10 mouse cellular contexts compared by ENCODE assay signal in genomic region chr17:8525971-8526740, GRCm38 (mm10). TPM values are rescaled to one million over a fixed set of nuclear protein-coding genes. Genes with fewer than 3 reads are reported as not detected.
DNase-seq lines count a peak whose midpoint lies in the region; ATAC-seq and TF ChIP-seq lines count a peak whose summit lies in the region.
"Had no signal": no experiment of that assay in that cellular context is flagged by ENCODE, and none has a peak within 500 bp of the region (broad histone marks: within the 10 kb centered on the region; RNA-seq: fewer than 3 reads in every experiment).

No protein-coding gene starts in this region.

- WGBS in small intestine, adult 2 months, result 8% methylated on average over 21 of the region's 21 CpGs

- ATAC-seq in activated CD4-positive, CD25-positive, alpha-beta regulatory T cell, adult 4 months, result no peak

- peaks cover 3% of the 10 kb centered on the region; the same call in 1 of the 2 replicates for H3K4me1 ChIP-seq in embryonic fibroblast, embryonic 13.5 days (ENCODE audit: control insufficient read depth, insufficient read depth, low read length)
- peaks cover 2% of the 10 kb centered on the region; the same call in 1 of the 2 replicates for H3K4me1 ChIP-seq in small intestine, adult 2 months (ENCODE audit: control insufficient read depth, insufficient read depth, insufficient read length, low read length)

- H3K27ac ChIP-seq in embryonic fibroblast, embryonic 13.5 days (ENCODE audit: insufficient read depth, low read length), result no peak overlapping the region
- H3K27ac ChIP-seq in small intestine, adult 2 months (ENCODE audit: insufficient read depth, low read depth, low read length), result no peak overlapping the region

- intact Hi-C loops in left cerebral cortex, postnatal 25 days (cut with DNase I), result loop anchor here (1.0 to 2.0 kb wide), 4 partner anchors 18 to 67 kb away; no protein-coding TSS in a partner anchor

- no peak for TF ChIP-seq POLR2A in embryonic fibroblast, embryonic 13.5 days (IDR thresholded peaks at IDR 0.05; ENCODE audit: low read depth, low read length)
- TF ChIP-seq POLR2A in small intestine, adult 2 months (IDR thresholded peaks at IDR 0.05; ENCODE audit: low read depth, low read length), result no peak

- peak overlapping the region; percentile 50 for H3K4me3 ChIP-seq in embryonic fibroblast, embryonic 13.5 days (ENCODE audit: insufficient read depth, low read length)
- H3K4me3 ChIP-seq in small intestine, adult 2 months (ENCODE audit: low read depth, low read length), result peak overlapping the region; percentile 21; the same call in 1 of the 2 replicates

- H3K27me3 ChIP-seq in small intestine, adult 2 months (ENCODE audit: control insufficient read depth, insufficient read depth, low read length), result peaks cover 10% of the 10 kb centered on the region; the same call in 1 of the 2 replicates

- peak; percentile 49 to 59 for DNase-seq in left cerebral cortex, postnatal 25 days (ENCODE audit: low spot score in 2 of 2)
- DNase-seq in left cerebral cortex, adult 11 months (ENCODE audit: low spot score), result no peak
- DNase-seq in cerebellum, adult 11-12 months, result peak; percentile 74
- peak; percentile 17 for DNase-seq in kidney, postnatal 10 days
- DNase-seq in gastrocnemius, postnatal 4 days (ENCODE audit: low spot score in 2 of 2), result no peak

- no peak for TF ChIP-seq CTCF in embryonic fibroblast, embryonic 13.5 days (IDR thresholded peaks at IDR 0.05; ENCODE audit: borderline replicate concordance, insufficient read depth, low read length)
- TF ChIP-seq CTCF in small intestine, adult 2 months (IDR thresholded peaks at IDR 0.05; ENCODE audit: extremely low read depth, insufficient read length, insufficient replicate concordance, low read depth, low read length), result no peak

- H3K36me3 ChIP-seq in small intestine, adult 2 months (ENCODE audit: control insufficient read depth, insufficient read depth, low read length), result no peaks in the 10 kb centered on the region

RNA-seq across cellular contexts. Expression of gene Pde10a, which starts 1.0 kb away (rescaled TPM):
- total RNA-seq in left cerebral cortex, postnatal 25 days (2021), result 100 to 1,000 TPM in 1 of 2 experiments, 10 to 100 TPM in 1; 64.8 to 174 TPM
- 7.9 and 9.3 TPM in 2 replicates for polyA plus RNA-seq in embryonic fibroblast, embryonic 13.5 days (2011; ENCODE audit: insufficient read length, low read depth, missing spikeins)
- 0.52 and 0.69 TPM in 2 replicates for polyA plus RNA-seq in small intestine, adult 2 months (2012; rRNA removed)
- 1 to 10 TPM; 7.5 to 8.4 TPM for total RNA-seq in gastrocnemius, postnatal 4 days (2021)
- polyA plus RNA-seq in activated CD4-positive, CD25-positive, alpha-beta regulatory T cell, adult 4 months (2017; shearing (Covaris generic)), result not detected

RNA-seq across cellular contexts. Expression of gene Gm17087, which starts 40.6 kb away (rescaled TPM):
- not detected for total RNA-seq in left cerebral cortex, postnatal 25 days (2021)
- polyA plus RNA-seq in embryonic fibroblast, embryonic 13.5 days (2011; ENCODE audit: insufficient read length, low read depth, missing spikeins), result 3.7 and 4.0 TPM in 2 replicates
- not detected in 2 replicates for polyA plus RNA-seq in small intestine, adult 2 months (2012; rRNA removed)
- not detected for total RNA-seq in gastrocnemius, postnatal 4 days (2021)
- 1 to 10 TPM in 1 of 2 experiments, not detected in 1; 4.2 TPM for polyA plus RNA-seq in activated CD4-positive, CD25-positive, alpha-beta regulatory T cell, adult 4 months (2017; shearing (Covaris generic))
- total RNA-seq: adrenal gland, adult 18-20 months; layer of hippocampus, postnatal 25 days had no signal

Comparison
In these comparisons a context has a peak if more than half of its experiments do, and no peak if none do; other contexts are left out.
1. DNase-seq: peak in left cerebral cortex, postnatal 25 days (2 of 2), cerebellum, adult 11-12 months (single experiment) and kidney, postnatal 10 days (single experiment); none in left cerebral cortex, adult 11 months (single experiment) and gastrocnemius, postnatal 4 days (0 of 2).